Mouse (Mus musculus) brain, embryonic 14.5 days (tissue): Measurements from ENCODE around the gene Srms.

Source experiments
- CTCF ChIP-seq: fragments of 200-500 bp; IDR thresholded peaks from 2 replicates; pipeline ENCODE4 v1.5.1; 2012; ENCODE audit warnings: inconsistent platforms, mild to moderate bottlenecking, moderate library complexity, borderline replicate concordance; ENCODE audit not compliant: insufficient read depth, insufficient read length; ENCODE audit errors: extremely low read depth
- POLR2A ChIP-seq: fragments of 200-500 bp; IDR thresholded peaks from 2 replicates; pipeline ENCODE4 v1.6.1; 2012; ENCODE audit warnings: mild to moderate bottlenecking, inconsistent platforms, borderline replicate concordance; ENCODE audit not compliant: poor library complexity, insufficient read depth, insufficient read length, severe bottlenecking; ENCODE audit errors: extremely low read depth

GRCm38 (mm10) chr2:181180898-181181297, 32.1 kb downstream of the Srms start:
- TF ChIP-seq CTCF (no peak), POLR2A (no peak)
